Mouse (Mus musculus): ENCODE measurements at regions not wholly inside any gene's neighbourhood (a gene's known extent, or its start where the extent isn't known, plus 50 kb on each side); places are given as distances from the start of the nearest gene placed in this dataset.

DNA sequence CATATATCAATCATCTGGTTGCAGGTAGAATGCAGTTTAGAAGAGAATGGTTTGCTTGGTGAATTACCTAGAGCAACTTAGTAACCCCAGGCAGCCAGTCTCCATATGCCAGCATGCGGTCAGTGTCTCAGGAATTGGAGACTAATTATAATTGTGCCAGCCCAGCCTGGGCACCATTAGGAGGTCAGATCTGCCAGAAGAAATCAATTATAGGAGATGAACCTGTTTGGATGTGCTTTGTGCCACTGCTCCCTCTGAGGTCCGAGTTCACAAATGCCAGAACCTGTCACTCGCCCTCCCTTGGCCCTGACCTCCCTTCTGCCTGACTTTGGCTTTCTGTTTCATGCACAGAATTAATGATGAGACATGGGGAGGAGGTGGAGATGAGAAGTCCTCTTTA lies 323.1 kb downstream of the En1 start:
- TF ChIP-seq CTCF (IDR thresholded peaks at IDR 0.05; ENCODE audit: extremely low read depth, insufficient read depth, insufficient read length, insufficient replicate concordance) (no peak), POLR2A (IDR thresholded peaks at IDR 0.05; ENCODE audit: low read depth, low read length) (no peak)
